Comparison of ENCODE assay signal across 12 mouse cellular contexts in the genomic region with DNA sequence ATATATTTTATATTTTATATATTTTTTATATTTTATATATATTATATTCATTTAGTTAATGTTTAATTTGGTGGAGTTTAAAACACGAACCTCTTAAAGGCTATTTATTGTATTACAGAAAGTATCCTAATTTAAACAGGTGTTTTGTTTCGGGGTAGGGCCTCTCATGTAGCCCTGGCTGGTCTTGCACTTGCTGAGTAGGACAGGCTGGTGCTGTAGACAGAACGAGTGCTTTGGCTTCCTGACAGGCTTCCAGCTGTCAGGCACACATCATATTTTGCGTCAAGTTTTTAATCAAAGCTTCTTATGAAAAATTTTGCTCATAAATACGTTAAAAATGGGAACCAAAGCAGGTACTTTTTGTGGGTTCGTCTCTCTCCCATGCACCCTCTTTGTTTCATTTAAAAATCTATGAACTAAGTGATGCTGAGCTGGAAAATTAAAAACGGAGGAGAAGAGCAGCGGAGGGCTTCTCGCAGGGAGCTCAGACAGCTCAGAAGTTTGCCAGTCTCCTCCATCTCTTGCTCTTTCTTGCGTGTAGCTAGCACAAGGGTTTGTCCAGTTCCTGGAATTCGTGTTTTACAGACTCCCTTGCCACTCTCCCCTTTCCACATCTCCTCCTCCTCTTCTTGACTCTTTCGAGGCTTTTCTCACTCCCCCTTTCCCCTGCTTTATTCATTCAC.
A peak's percentile ranks its signal among the peaks of the same experiment; 100 is the strongest.
DNase-seq lines count a peak whose midpoint lies in the region; ATAC-seq and TF ChIP-seq lines count a peak whose summit lies in the region.
"Had no signal": no experiment of that assay in that cellular context is flagged by ENCODE, and none has a peak within 500 bp of the region (broad histone marks: within the 10 kb centered on the region; RNA-seq: fewer than 3 reads in every experiment).

No protein-coding gene starts in this region.

- no peak overlapping the region for H3K9ac ChIP-seq in forebrain, embryonic 11.5 days (ENCODE audit: low read length)
- H3K9ac ChIP-seq in kidney, postnatal 0 days (ENCODE audit: low read depth, low read length): no peak overlapping the region
- no peak overlapping the region for H3K9ac ChIP-seq in forebrain, embryonic 12.5 days
- no peak overlapping the region for H3K9ac ChIP-seq in limb, embryonic 14.5 days (ENCODE audit: low read depth, low read length, severe bottlenecking)

- no peak overlapping the region for H3K27ac ChIP-seq in forebrain, embryonic 11.5 days (ENCODE audit: low read depth, low read length)
- no peak overlapping the region for H3K27ac ChIP-seq in forebrain, embryonic 10.5 days
- no peak overlapping the region for H3K27ac ChIP-seq in kidney, postnatal 0 days
- no peak overlapping the region for H3K27ac ChIP-seq in kidney, adult 2 months (ENCODE audit: insufficient read depth, low read depth, low read length)
- peak overlapping the region; percentile 27 for H3K27ac ChIP-seq in forebrain, embryonic 12.5 days
- peak overlapping the region; percentile 69 for H3K27ac ChIP-seq in limb, embryonic 14.5 days (replicated peaks; ENCODE audit: low read depth, low read length)
- H3K27ac ChIP-seq: heart, embryonic 10.5 days; left cerebral cortex, adult 2 months had no signal

- DNase-seq in forebrain, embryonic 11.5 days (ENCODE audit: low spot score): peak; percentile 30
- no peak for DNase-seq in forebrain, embryonic 10.5 days (ENCODE audit: extremely low spot score, low spot score)
- no peak for DNase-seq in kidney, postnatal 0 days (ENCODE audit: low spot score)
- no peak for DNase-seq in kidney, adult 2 months
- DNase-seq in limb, embryonic 14.5 days (ENCODE audit: low spot score): no peak
- no peak for DNase-seq in ovary, postnatal 14 days (ENCODE audit: low spot score)
- DNase-seq: kidney, adult 9 months had no signal

- 72% methylated on average over 12 of the region's 12 CpGs for WGBS in forebrain, embryonic 11.5 days
- WGBS in forebrain, embryonic 10.5 days: 73% methylated on average over 12 of the region's 12 CpGs
- 48% methylated on average over 12 of the region's 12 CpGs for WGBS in kidney, postnatal 0 days
- 48% methylated on average over 12 of the region's 12 CpGs for WGBS in kidney, adult 2 months
- 68% methylated on average over 12 of the region's 12 CpGs for WGBS in forebrain, embryonic 12.5 days
- 39% methylated on average over 12 of the region's 12 CpGs for WGBS in limb, embryonic 14.5 days

- no peak overlapping the region for H3K4me3 ChIP-seq in forebrain, embryonic 11.5 days (ENCODE audit: low read depth, low read length)
- H3K4me3 ChIP-seq in forebrain, embryonic 10.5 days: no peak overlapping the region
- no peak overlapping the region for H3K4me3 ChIP-seq in kidney, postnatal 0 days (replicated peaks; ENCODE audit: low read depth, low read length)
- H3K4me3 ChIP-seq in kidney, adult 2 months (ENCODE audit: insufficient read depth, low read depth, low read length): no peak overlapping the region
- no peak overlapping the region for H3K4me3 ChIP-seq in forebrain, embryonic 12.5 days (replicated peaks)
- no peak overlapping the region for H3K4me3 ChIP-seq in limb, embryonic 14.5 days (replicated peaks; ENCODE audit: low read length)
- H3K4me3 ChIP-seq: heart, embryonic 10.5 days; left cerebral cortex, adult 2 months had no signal

- ATAC-seq in forebrain, embryonic 11.5 days (replicated peaks; ENCODE audit: low FRiP score): no peak
- ATAC-seq in kidney, postnatal 0 days (replicated peaks; ENCODE audit: low FRiP score, low read depth): no peak
- ATAC-seq in forebrain, embryonic 12.5 days (ENCODE audit: low FRiP score): no peak
- ATAC-seq in limb, embryonic 14.5 days (ENCODE audit: low FRiP score, low read depth): peak; percentile 72; the same call in 1 of the 2 replicates
- ATAC-seq in erythroid progenitor cell, adult 5-6 weeks (replicated peaks; ENCODE audit: low FRiP score, poor library complexity, severe bottlenecking): no peak

- H3K27me3 ChIP-seq in forebrain, embryonic 11.5 days (ENCODE audit: control insufficient read depth, insufficient read depth, low read length): no peaks in the 10 kb centered on the region
- H3K27me3 ChIP-seq in forebrain, embryonic 10.5 days (ENCODE audit: poor library complexity, severe bottlenecking): no peaks in the 10 kb centered on the region
- H3K27me3 ChIP-seq in kidney, postnatal 0 days (ENCODE audit: insufficient read depth, low read length): no peaks in the 10 kb centered on the region
- no peaks in the 10 kb centered on the region; the same call in 1 of the 2 replicates for H3K27me3 ChIP-seq in kidney, adult 2 months (replicated peaks; ENCODE audit: control insufficient read depth, insufficient read depth, low read length)
- H3K27me3 ChIP-seq in forebrain, embryonic 12.5 days: no peaks in the 10 kb centered on the region
- no peaks in the 10 kb centered on the region for H3K27me3 ChIP-seq in limb, embryonic 14.5 days (ENCODE audit: control insufficient read depth, insufficient read depth, low read length)

- no peak for TF ChIP-seq POLR2A in kidney, adult 2 months (IDR thresholded peaks at IDR 0.05; ENCODE audit: low read depth, low read length)
- TF ChIP-seq POLR2A in limb, embryonic 14.5 days (IDR thresholded peaks at IDR 0.05; ENCODE audit: borderline replicate concordance, extremely low read depth, insufficient read depth, insufficient read length): no peak

- H3K4me1 ChIP-seq in forebrain, embryonic 11.5 days (replicated peaks; ENCODE audit: control insufficient read depth, insufficient read depth, low read length): no peaks in the 10 kb centered on the region
- H3K4me1 ChIP-seq in forebrain, embryonic 10.5 days: peaks cover 18% of the 10 kb centered on the region
- H3K4me1 ChIP-seq in kidney, postnatal 0 days (replicated peaks; ENCODE audit: insufficient read depth, low read length): no peaks in the 10 kb centered on the region
- H3K4me1 ChIP-seq in kidney, adult 2 months (ENCODE audit: control insufficient read depth, insufficient read depth, low read length): no peaks in the 10 kb centered on the region
- H3K4me1 ChIP-seq in forebrain, embryonic 12.5 days: peaks cover 10% of the 10 kb centered on the region
- H3K4me1 ChIP-seq in limb, embryonic 14.5 days (ENCODE audit: control insufficient read depth, insufficient read depth, low read length): 0 out of 2 replicates have a peak, but pooled peaks cover 12% of the 10 kb centered on the region
- H3K4me1 ChIP-seq: heart, embryonic 10.5 days had no signal

- H3K9me3 ChIP-seq in forebrain, embryonic 11.5 days (ENCODE audit: control insufficient read depth, low read length): no peaks in the 10 kb centered on the region
- H3K9me3 ChIP-seq in forebrain, embryonic 10.5 days: no peaks in the 10 kb centered on the region
- H3K9me3 ChIP-seq in kidney, postnatal 0 days (replicated peaks; ENCODE audit: low read length): no peaks in the 10 kb centered on the region
- H3K9me3 ChIP-seq in forebrain, embryonic 12.5 days: no peaks in the 10 kb centered on the region
- no peaks in the 10 kb centered on the region for H3K9me3 ChIP-seq in limb, embryonic 14.5 days (ENCODE audit: control insufficient read depth, low read length)
- H3K9me3 ChIP-seq: heart, embryonic 10.5 days had no signal

- TF ChIP-seq CTCF in kidney, postnatal 0 days (IDR thresholded peaks at IDR 0.05; ENCODE audit: low read depth): no peak
- no peak for TF ChIP-seq CTCF in kidney, adult 2 months (conservative IDR thresholded peaks at IDR 0.05; ENCODE audit: insufficient read depth, insufficient read length, low read depth, low read length)

- no peaks in the 10 kb centered on the region for H3K36me3 ChIP-seq in forebrain, embryonic 11.5 days (ENCODE audit: control insufficient read depth, insufficient read depth, low read length)
- H3K36me3 ChIP-seq in forebrain, embryonic 10.5 days (replicated peaks): no peaks in the 10 kb centered on the region
- no peaks in the 10 kb centered on the region for H3K36me3 ChIP-seq in kidney, postnatal 0 days (ENCODE audit: insufficient read depth, low read length)
- no peaks in the 10 kb centered on the region for H3K36me3 ChIP-seq in kidney, adult 2 months (ENCODE audit: control insufficient read depth, insufficient read depth, low read length)
- H3K36me3 ChIP-seq in forebrain, embryonic 12.5 days (replicated peaks): no peaks in the 10 kb centered on the region
- no peaks in the 10 kb centered on the region for H3K36me3 ChIP-seq in limb, embryonic 14.5 days (ENCODE audit: control insufficient read depth, insufficient read depth, low read length)
- H3K36me3 ChIP-seq: G1E; heart, embryonic 10.5 days had no signal

- no peak overlapping the region for H3K4me2 ChIP-seq in forebrain, embryonic 11.5 days (ENCODE audit: low read depth, low read length, severe bottlenecking)
- peak overlapping the region; percentile 35 for H3K4me2 ChIP-seq in kidney, postnatal 0 days (ENCODE audit: low read length)
- no peak overlapping the region for H3K4me2 ChIP-seq in forebrain, embryonic 12.5 days
- H3K4me2 ChIP-seq in limb, embryonic 14.5 days (replicated peaks; ENCODE audit: low read depth, low read length, severe bottlenecking): peak overlapping the region; percentile 28; the same call in 1 of the 2 replicates

Comparison
In these comparisons a context has a peak if more than half of its experiments do, and no peak if none do; other contexts are left out.
1. H3K27ac ChIP-seq: peak in forebrain, embryonic 12.5 days (single experiment) and limb, embryonic 14.5 days (single experiment); none in forebrain, embryonic 11.5 days (single experiment), forebrain, embryonic 10.5 days (single experiment), kidney, postnatal 0 days (single experiment) and kidney, adult 2 months (single experiment).
2. H3K4me2 ChIP-seq: peak in kidney, postnatal 0 days (single experiment) and limb, embryonic 14.5 days (single experiment); none in forebrain, embryonic 11.5 days (single experiment) and forebrain, embryonic 12.5 days (single experiment).